Mouse (Mus musculus) right cerebral cortex, postnatal 25 days (tissue): ENCODE results near the gene Nfe2.
"Not testable (repeated sequence)": the region's sequence is repeated elsewhere in the genome, so short reads cannot be mapped to it uniquely, and the experiment has no call there.

Experiments
- DNase-seq: peaks from one replicate; pipeline ENCODE4 v3.0.0; 2022

Gene Nfe2

DNA sequence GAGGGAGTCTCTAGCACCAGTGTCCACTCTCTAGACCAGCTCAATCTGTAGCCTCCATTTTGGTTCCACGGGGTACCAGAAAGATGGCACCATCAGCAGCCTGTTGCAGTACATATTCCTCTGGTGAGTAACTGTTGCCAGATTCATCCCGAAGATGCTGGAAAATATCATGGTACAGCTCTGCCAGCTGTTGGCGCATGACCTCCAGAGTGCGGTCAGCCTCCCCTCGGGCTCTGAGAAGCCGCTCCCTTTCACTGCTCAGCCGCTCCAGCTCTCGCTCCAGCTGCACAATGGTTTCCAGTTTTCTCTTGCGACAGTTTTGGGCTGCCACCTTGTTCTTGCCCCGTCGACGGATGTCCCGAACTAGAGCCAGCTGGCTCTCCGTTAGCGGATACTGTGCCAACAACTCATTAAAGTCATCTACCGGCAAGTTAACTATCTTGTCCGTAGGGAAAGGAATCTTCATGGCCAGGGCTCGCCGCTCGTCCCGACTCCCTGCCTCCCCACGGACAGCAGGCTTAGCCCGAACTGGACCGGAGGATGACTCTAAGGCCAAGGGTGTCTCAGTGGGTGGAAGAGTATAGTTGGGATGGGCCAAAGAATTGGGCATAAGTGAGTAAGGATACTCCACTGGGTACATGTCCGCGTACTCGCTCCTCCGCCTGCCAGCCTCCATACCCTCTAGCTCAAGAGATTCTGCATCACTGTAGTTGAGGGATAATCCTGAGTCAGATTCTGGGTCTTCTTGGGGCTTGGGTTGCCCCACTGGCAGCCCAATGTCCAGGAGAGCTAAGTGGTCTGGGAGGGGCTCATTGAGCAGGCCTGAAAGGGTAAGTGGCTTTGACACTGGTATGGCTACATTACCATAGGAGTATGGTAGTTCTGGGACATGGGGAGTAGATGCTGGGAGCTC lies 9.5 kb downstream of the Nfe2 start:
- no peak for DNase-seq

DNA sequence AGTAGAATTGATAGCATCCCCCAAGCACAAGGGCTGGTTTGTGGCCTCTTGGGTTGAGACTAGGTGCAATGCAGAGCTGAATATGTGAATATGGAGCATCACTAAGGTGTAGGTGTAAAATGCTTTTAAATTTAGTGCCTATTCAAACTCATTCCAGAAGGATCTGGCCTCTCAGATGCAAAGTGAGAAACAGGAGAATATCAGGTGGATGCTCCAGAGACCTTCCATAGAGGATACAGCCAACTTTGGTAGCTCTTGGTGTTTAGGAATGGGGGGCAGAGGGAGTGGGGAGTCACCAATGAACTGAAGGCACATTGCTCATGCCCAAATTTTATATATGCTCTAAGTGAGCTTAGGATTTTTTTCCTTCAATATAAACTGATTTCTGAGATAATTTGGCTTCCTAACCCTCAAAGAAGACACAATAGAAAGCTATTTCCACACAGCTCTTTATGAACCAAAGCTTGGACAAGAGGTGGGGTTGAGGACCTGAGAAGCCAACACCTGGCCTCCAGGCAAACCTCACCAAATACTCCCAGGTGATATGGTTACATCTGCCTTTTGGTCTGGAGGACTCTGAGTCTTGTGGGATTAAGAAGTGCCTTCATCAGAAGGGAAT lies 10.3 kb downstream of the Nfe2 start:
- DNase-seq: no peak

DNA sequence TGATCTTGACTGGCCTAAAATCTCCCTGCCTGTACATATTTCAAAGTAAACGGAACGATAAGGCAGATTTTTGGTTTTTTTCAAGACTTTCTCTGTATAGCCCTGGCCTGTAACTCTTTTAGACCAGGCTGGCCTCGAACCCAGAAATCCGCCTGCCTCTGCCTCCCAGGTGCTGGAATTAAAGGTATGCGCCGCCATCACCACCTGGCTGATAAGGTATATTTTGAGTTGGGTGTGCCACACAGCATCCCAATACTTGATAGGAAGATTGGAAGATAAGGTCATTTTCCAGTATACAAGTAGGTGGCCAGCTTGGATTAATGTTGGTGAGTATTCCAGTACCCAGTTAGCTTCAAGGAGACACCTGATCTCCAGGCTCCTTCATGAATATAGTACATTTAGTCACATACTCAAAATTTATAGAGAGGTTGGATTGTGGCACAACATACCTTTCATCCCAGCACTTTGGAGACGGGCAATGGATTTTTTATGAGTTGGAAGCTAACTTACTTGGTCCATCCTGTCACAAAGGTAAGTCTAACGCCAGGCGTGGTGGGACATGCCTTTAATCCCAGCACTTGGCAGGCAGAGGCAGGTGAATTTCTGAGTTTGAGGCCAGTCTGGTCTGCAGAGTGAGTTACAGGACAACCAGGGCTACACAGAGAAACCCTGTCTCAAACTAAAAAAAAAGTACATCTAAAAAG lies 11.0 kb downstream of the Nfe2 start:
- DNase-seq: no peak

DNA sequence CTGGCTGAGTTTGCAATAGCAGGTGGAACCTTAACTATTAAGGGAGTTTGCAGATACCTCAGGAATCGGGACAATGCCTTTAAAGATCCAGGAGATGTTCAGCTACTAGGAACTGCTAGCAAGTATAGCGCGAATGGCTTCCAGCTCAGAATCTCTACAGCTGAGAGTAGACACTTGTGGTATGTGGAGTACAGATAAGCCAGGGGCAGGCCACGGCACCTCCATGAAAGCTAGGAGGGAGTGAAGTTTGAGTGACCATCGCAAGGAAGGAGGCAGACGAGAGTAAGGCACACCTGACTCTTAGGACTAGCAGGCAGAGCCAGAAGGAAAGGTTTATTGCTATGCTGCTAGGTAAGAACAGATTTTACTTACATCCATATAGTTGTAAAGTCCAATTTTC lies 12.6 kb downstream of the Nfe2 start:
- DNase-seq: no peak

DNA sequence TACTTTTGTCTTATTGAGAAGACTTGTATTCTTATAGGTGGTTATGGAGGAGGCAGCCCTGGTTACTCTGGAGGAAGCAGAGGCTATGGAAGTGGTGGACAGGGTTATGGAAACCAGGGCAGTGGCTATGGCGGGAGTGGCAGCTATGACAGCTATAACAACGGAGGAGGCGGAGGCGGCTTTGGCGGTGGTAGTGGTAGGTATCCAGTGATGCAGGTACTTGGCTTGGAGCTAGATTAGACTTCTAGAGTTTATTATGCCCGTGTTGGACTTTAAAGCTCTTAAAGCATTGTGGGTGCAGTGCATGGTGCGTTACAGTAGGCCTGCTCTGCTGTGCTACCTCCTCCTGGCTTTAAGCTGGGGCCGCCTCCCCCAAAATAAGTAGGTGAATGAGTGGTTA lies 15.3 kb downstream of the Nfe2 start:
- no peak for DNase-seq

DNA sequence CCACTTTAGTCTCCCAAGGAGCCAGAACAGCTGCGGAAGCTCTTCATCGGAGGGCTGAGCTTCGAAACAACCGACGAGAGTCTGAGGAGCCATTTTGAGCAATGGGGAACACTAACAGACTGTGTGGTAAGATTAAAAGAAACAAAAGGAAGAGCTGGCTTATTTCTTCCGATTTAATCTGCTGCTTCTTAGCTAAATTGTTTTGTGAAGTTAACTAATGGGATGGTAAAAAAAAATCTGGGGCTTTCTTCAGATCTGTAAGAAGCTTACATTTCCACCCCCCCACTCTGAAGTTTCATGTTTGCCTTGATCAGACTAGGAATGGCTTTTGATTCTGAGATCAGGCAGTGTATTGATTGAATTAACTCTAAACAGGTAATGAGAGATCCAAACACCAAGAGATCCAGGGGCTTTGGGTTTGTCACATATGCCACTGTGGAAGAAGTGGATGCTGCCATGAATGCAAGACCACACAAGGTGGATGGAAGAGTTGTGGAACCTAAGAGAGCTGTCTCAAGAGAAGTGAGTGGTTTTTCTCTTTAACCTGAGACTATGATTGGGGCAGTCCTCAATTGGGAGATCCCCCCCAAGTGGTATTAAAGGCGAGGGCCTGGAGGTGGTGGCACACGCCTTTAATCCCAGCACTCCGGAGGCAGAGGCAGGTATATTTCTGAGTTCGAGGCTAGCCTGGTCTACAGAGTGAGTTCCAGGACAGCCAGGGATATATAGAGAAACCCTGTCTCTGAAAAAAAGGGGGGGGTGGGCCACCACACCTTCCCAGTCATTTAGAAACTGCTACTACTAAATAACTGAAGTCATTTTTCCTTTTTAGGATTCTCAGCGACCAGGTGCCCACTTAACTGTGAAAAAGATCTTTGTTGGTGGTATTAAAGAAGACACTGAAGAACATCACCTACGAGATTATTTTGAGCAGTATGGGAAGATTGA lies 16.9 kb downstream of the Nfe2 start:
- DNase-seq: not testable (repeated sequence)

DNA sequence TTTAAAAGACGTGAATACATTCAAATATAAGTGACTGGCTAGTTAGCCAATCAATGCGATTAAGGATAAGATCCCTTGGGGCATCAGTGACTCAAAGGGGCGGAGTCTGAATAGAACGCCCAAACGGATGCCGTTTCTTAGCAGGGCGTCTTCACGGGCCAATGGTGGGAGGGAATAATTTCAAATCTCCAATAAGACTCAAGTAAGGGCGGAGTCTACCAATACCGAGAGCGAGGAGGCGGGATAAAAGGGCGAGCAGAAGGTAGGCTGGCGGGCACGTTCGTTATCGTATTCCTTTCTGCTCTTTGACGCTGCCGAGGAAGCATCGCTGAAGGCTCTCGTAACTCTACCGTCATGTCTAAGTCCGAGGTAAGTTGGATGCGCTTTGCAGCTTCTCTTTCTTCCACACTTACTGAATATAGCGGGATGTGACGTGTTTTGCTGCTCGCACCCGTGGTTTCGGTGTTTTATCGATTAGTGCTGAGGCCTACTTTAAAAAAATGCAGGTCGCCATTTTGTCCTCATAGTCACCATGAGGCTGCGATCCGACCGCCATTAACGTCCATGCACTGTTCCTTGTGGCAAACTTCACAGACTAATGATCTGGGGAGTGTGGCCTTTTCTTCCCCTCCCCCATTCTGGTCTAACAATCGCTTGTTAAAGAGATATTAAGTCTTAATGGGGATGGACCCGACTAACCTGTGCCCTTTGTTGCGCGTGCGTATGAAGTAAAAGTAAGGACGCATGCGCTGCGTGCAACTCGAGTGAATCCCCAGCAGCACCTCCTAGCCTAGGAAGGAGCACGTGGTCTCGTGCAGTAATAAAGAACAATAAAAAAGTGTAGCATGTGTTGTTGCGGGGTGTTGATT lies 17.8 kb downstream of the Nfe2 start, which contains the start of gene Hnrnpa1:
Gene Hnrnpa1 (plus strand): TSS at position 273 of the 869 bp plus-strand sequence.
- DNase-seq: peak; percentile 91

DNA sequence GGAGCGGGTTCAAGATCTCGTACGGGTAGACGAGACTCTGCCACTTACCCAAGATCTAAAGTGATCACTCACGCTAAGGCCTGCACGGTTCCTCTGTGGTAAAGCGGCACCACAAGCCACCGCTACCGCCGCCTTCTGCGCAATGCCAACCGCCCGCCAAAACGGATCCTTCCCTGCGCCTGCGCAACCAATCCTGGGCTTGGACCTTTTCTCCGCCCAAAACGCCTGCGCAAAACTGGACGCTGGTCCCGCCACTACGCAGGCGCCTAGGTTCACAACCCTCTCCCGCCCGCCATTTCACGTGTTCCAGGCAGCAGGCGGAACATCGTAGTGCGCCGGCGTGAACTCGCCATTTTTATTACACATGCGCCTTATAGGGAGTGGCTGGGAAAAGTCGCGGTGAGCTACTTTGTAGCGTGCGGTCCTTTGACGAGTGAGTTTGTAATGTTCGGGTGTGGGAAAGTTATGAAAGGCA lies 18.5 kb downstream of the Nfe2 start, which contains the start of gene Cbx5:
Gene Cbx5 (minus strand): TSS at position 132 of the 475 bp plus-strand sequence.
- DNase-seq: peak; percentile 99

DNA sequence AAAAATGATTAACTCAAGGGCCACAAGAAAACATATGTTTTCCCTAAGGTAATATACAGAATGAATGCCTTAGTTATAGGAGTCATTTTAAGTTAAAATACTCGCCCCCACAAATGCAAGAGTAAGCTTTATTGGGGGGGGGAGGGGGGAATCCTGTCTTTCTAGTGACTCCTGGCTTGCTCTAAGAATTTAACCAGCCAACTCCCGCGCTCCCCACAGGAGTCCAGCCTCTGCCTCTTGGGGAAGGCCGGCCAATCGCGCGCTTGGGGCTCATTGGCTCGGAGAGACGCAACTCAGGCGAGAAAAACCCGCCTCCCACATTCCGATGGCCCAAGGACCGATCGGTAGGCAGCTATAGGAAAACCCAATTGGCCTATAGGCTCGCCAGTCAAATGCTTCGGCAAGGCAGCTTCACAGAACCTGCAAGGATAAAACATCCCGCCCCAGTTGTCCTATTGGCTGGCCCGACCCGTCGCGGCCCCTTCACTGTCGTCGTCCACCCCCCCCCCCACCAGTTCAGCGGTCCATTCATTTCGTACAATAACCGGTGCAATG lies 19.0 kb downstream of the Nfe2 start:
- peak; percentile 93 for DNase-seq

DNA sequence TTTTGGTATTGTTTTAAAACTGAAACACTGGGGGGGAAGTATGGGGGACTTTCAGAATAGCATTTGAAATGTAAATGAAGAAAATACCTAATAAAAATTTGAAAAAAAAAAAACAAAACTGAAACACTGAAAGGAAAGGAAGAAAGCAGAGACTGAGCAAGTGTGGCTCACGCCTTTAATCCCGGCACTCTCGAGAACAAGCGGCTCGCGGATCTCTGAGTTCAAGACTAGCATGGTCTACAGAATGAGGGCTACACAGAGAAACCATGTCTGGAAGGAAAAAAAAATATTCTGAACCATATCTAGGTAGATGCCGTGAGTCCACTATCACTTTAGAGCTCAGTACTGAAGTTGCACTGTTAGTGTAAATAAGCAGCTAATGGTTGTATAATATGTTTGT lies 20.9 kb downstream of the Nfe2 start:
- no peak for DNase-seq

DNA sequence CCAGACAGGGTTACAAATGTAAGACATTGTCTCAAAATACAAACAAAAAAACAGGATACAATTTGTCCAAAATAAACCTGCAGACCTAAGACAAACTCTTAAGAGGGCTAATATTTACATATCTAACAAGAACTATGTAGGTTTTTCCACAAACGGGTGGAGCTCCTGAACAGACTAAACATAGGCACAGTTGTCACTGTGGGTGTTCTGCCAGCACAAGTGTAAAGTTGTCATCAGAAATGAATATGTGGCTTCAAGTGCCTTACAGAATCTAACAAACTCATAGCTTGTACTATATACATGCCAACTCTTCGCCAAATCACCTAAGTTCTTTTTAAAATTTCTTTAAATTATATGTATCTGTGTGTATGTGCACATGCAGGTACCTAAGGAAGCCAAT lies 25.1 kb downstream of the Nfe2 start:
- no peak for DNase-seq

DNA sequence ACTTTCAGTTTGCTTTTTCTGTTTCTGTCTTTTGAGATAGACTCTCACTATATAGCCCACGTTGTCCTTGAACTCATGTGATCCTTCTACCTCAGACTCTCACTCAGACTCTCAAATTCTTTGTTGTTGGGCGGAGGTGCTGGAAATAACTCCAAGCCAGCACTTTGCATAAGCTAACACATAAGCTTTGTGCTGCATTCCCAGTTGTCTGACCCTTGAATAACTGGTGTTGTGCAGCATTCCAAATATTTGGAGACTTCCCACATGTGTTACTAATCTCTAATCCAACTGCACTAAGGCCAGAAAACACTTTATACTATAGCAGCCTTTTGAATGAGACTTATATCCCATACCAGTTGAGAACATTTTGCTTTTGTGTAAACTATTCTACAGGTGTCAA lies 29.3 kb downstream of the Nfe2 start:
- DNase-seq: no peak

DNA sequence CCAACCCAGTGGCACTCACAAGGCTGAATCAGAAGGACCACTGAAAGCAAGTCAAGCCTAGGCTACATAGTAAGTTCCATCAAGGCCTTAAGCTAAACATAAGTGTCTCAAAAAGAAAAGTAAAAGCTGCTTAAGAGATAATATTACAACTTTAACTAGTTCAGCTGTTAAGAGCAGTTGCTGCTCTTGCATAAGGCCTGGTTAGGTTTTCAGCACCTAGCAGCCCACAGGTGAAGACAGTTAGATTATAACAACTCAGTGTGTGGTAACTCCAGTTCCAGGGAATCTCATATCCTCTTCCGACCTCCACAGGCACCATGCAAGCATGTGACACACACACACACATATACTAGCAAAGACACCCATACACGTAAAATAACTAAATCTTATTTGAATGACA lies 30.6 kb downstream of the Nfe2 start:
- DNase-seq: no peak

DNA sequence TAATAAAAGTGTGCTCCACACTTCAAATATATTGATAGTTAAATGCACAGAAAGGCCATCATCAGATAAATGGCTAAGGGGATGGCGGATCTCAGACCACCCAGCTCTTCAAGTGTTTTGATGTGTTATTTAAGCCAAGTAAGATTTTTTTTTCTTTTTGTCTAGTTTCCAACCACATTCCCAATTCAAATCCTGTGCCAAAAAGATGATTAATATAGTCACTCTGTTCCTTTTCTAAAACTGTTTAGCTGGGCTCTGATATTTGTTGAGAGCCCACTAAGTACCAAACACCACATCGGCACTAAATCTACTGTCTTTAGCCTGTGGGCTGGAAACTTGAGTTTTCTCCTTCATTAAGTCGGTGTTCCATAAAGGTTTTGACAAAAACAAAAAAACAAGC lies 31.2 kb downstream of the Nfe2 start:
- DNase-seq: no peak

DNA sequence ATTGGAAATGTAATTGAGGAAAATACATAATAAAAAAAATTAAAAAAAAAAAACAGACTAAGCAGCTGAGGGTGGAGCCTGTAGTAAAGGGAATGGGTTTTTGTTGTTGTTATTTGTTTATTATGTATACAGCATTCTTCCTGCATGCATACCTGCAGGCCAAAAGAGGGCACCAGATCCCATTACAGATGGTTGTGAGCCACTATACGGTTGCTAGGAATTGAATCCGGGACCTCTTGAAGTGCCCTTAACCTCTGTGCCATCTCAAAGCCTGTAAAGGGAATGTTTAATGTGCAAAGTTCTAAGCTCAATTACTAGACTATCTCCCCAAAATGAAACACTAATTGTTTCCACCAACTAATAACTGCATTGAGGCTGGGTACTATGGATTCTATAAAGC lies 34.0 kb downstream of the Nfe2 start:
- DNase-seq: no peak

DNA sequence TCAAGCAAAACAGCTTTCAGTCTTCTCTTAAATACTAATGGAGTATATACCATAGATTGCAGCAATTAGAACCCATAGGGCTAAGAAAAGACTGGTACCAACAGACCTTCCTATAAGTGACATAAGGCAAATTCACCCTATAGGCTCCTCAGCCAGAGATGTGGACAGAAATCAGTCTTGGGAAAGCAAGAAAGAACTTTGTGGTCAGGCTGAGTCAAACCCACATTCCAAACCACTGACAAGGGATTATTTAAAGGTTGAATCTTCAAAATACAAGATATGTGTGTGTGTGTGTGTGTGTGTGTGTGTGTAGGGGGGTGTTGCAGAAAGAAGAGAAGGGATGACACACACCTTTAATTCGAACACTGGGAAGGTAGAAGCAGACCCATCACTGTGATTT lies 36.8 kb downstream of the Nfe2 start:
- no peak for DNase-seq

DNA sequence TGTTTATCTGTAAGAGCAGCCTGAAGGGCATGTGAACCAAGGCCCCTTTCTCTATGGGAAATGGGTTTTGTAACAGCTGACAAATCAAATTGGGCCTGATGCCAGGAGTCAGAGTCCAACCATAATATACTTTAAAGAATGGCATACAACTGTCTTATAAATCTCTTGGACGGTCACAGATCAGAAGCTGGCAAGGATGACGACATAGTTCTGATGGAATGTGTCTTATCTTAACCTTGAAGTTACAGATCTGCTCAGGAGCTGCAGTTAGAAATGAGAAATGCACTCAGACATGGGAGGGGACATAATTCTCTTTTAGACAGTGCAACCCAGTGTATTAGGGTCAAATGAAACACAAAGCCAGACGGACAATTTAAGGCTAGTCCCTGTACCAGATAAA lies 37.4 kb downstream of the Nfe2 start:
- DNase-seq: no peak

DNA sequence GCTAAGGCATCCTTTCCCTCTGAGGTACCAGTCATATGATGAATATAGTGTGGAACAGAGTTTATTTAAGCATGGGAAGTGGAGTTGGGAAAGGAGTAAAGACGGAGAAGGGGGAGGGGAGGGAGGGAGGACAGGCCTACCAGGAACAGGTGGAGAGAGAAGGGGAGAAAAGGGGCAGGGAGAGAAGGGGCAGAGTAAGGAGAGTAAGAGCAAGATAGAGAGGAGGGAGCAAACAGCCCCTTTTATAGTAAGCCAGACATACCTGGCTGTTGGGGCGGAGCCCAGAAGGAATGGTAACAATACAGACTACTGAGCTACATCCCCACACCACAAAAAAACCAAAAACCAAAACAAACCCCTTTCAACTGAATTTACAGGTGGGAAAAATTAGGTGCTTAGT lies 42.2 kb downstream of the Nfe2 start:
- DNase-seq: no peak

DNA sequence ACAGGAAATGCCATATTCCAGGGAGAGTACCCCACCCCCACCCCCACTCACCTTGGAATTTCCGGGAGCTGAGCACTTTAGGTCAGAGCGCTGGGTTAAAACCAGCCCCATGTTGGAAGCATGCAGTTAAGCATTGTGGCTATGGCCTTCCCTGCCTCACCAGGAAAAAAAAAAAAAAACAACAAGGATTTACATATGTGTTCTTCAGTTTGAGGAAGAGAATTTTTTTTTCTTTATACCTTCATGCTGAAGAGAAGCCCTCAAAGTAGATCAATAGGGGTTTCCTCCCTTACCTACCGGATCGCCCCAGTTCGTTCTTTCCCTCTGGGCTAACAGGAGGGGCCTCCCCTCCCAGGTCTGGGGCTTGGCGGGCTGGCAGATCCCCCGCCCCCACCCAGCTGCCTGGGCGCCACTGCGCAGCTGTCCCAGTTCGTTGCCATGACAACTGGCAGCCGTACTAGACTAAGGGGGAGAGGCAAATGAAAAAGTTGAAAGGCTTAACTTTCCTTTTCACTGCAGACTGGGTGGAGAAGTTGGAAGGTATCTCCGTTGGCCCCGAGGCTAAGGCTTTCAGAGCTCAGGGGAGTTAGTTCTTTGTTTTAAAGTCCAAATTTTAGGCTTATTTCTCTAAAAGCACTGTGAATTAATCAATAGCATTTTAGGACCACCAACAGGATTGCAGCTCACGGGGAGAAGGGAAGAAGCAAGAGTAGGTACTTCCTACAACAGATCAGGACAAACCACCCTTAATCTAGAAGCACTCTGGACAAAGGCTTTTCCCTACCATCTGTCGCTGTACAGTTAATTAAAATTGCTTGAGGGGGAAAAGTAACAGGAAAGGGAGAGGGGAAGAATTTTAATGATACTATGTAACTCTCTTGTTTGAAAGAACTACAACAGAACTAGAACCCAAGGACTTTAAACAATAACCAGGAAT lies 43.0 kb downstream of the Nfe2 start:
- peak; percentile 88 for DNase-seq

DNA sequence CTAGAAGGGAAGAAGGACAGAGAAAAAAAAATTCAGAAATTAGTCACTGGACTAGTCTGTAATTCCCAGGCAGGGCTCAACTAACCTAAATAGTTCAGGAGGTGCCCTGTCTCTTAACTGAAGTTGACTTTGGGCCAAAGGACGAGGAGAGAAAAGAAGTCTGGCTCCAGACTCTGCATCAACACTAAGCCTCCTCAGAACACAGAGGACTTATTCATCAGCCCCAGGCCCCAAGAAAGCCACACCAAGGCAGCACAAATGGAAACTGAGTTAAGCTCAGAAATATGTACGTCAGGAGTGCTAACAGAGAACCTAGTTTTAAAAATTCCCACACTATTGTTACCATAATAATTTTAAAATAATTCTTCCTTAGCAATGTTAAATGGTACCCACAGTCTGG lies 44.1 kb downstream of the Nfe2 start:
- no peak for DNase-seq
